Mouse (Mus musculus) midbrain, embryonic 16.5 days (tissue): ENCODE data around the gene Egfl7. TPM values are rescaled to one million over a fixed set of nuclear protein-coding genes. Genes with fewer than 3 reads are reported as not detected.

ENCODE experiments used
- ATAC-seq: fragments of 200-750 bp; cut with Nextera tagmentation; 2 replicates; pipeline ENCODE4 v1.8.0; 2017; ENCODE audit warnings: moderate TSS enrichment
- H3K27ac ChIP-seq: fragments of 300-500 bp; sonication (generic); 2 replicates; pipeline ENCODE4 v1.5.1; 2014; ENCODE audit warnings: mild to moderate bottlenecking, low read length, mixed read lengths
- H3K27me3 ChIP-seq: fragments of 300-500 bp; sonication (generic); 2 replicates; pipeline ENCODE4 v1.6.1; 2014; ENCODE audit warnings: low read depth, low read length, mixed read lengths; ENCODE audit not compliant: control insufficient read depth, insufficient read depth
- H3K36me3 ChIP-seq: fragments of 300-500 bp; sonication (generic); 2 replicates; pipeline ENCODE4 v1.6.1; 2014; ENCODE audit warnings: mild to moderate bottlenecking, low read length, moderate library complexity, mixed read lengths; ENCODE audit not compliant: control insufficient read depth, insufficient read depth
- H3K4me1 ChIP-seq: fragments of 300-500 bp; sonication (generic); 2 replicates; pipeline ENCODE4 v1.6.1; 2014; ENCODE audit warnings: mild to moderate bottlenecking, low read length, mixed read lengths; ENCODE audit not compliant: control insufficient read depth, insufficient read depth
- H3K4me2 ChIP-seq: fragments of 300-500 bp; sonication (generic); 2 replicates; pipeline ENCODE4 v1.6.1; 2014; ENCODE audit warnings: mild to moderate bottlenecking, low read length, mixed read lengths
- H3K4me3 ChIP-seq: fragments of 300-500 bp; sonication (generic); 2 replicates; pipeline ENCODE4 v1.5.1; 2014; ENCODE audit warnings: low read depth, mild to moderate bottlenecking, low read length, moderate library complexity, mixed read lengths
- H3K9ac ChIP-seq: fragments of 300-500 bp; sonication (generic); 2 replicates; pipeline ENCODE4 v1.6.1; 2014; ENCODE audit warnings: low read depth, low read length, mixed read lengths
- H3K9me3 ChIP-seq: fragments of 300-500 bp; sonication (generic); replicated peaks from 2 replicates; pipeline ENCODE4 v1.6.1; 2014; ENCODE audit warnings: mild to moderate bottlenecking, low read length, mixed read lengths; ENCODE audit not compliant: control insufficient read depth, poor library complexity, severe bottlenecking
- WGBS: fragments of 180-500 bp; shearing (Covaris S2); extraction: QIAGEN DNeasy Blood & Tissue Kit; methylation state at CpG from one replicate; pipeline ENCODE4 v1.1.7; 2014; 5-methylcytosine and 5-hydroxymethylcytosine counted together
- polyA plus RNA-seq: library from polyadenylated mRNA; unstranded; fragments of >200 nt; fragmentation: Nextera tagmentation; extraction: Ambion mirVana; gene quantifications from 2 replicates; pipeline ENCODE4 v1.2.1, GENCODE M21; 2015

The Egfl7 gene
- 62.0 and 64.4 TPM in 2 replicates for polyA plus RNA-seq

DNA sequence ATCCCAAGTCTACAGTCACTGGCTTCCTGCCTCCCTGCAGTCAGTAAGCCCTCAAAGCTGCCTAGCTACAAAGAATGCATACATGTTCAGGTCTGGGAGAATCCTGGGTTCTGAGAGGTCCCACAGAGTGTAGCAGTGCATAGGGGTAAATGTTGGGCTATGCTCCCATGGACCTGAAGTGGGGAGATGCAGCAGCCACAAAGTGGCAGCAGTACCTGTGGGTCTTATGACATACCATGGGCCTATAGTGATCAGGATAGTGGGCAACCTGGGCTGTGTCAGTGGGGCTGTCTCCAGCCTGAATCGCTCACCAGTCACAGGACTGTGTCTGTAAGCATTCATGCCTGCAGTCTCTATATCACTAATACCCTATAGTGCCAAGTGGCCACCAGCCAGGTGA, at the start of gene Egfl7:
Gene Egfl7, plus strand, starts transcription at position 301 of the 400 bp plus-strand sequence.
- Histone ChIP-seq H3K9ac (no peak within 1 kb of the TSS; the same call in 1 of the 2 replicates), H3K4me3 (no peak within 1 kb of the TSS), H3K27ac (no peak within 1 kb of the TSS), H3K36me3 (no peaks in the 10 kb centered on the region), H3K9me3 (no peaks in the 10 kb centered on the region), H3K4me2 (no peak within 1 kb of the TSS), H3K4me1 (no peaks in the 10 kb centered on the region), H3K27me3 (no peaks in the 10 kb centered on the region)
- ATAC-seq: no peak
- 94% methylated on average over 1 of the region's 1 CpGs for WGBS

- Histone ChIP-seq H3K4me3 (no peak overlapping the region), H3K4me2 (no peak overlapping the region), H3K4me1 (peaks cover 2% of the 10 kb centered on the region; the same call in 1 of the 2 replicates), H3K27me3 (no peaks in the 10 kb centered on the region), H3K27ac (no peak overlapping the region), H3K36me3 (no peaks in the 10 kb centered on the region), H3K9ac (no peak overlapping the region), H3K9me3 (no peaks in the 10 kb centered on the region)
- WGBS: 62% methylated on average over 6 of the region's 6 CpGs
- ATAC-seq: no peak
These were observed 48.0 kb upstream of the Egfl7 start for GRCm38 (mm10) chr2:26531829-26532228.

DNA sequence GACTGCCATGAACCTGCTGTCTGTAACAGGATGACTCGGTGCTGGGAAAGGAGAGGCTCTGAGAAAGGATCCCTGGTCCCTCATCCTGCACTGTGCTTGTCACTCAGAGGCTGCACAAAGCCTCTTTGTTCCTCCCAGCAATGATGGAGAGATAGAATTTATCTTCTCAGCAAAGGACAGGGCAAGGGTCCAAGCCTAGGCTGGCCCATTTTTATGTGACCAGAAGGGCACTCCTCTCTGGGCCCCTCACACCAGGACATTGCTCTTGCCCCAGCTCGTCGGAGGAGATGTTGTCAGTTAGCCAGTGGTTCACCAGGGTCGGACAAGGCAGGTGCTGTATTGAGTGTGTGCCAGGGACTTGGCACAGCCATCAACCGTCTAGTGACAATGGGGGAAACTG, 46.6 kb upstream of the Egfl7 start:
- Histone ChIP-seq H3K36me3 (no peaks in the 10 kb centered on the region), H3K27ac (peak overlapping the region; percentile 61), H3K9ac (peak overlapping the region; percentile 3; the same call in 1 of the 2 replicates), H3K4me3 (no peak overlapping the region), H3K27me3 (no peaks in the 10 kb centered on the region), H3K9me3 (no peaks in the 10 kb centered on the region), H3K4me1 (peaks cover 2% of the 10 kb centered on the region; the same call in 1 of the 2 replicates), H3K4me2 (no peak overlapping the region)
- ATAC-seq: peak; percentile 33
- WGBS: 23% methylated on average over 5 of the region's 5 CpGs

GRCm38 (mm10) chr2:26534161-26534560, 45.7 kb upstream of the Egfl7 start:
- Histone ChIP-seq H3K27ac (peak overlapping the region; percentile 61), H3K36me3 (no peaks in the 10 kb centered on the region), H3K9me3 (no peaks in the 10 kb centered on the region), H3K27me3 (no peaks in the 10 kb centered on the region), H3K9ac (no peak overlapping the region), H3K4me2 (no peak overlapping the region), H3K4me3 (no peak overlapping the region), H3K4me1 (peaks cover 2% of the 10 kb centered on the region; the same call in 1 of the 2 replicates)
- 51% methylated on average over 3 of the region's 3 CpGs for WGBS
- no peak for ATAC-seq

DNA sequence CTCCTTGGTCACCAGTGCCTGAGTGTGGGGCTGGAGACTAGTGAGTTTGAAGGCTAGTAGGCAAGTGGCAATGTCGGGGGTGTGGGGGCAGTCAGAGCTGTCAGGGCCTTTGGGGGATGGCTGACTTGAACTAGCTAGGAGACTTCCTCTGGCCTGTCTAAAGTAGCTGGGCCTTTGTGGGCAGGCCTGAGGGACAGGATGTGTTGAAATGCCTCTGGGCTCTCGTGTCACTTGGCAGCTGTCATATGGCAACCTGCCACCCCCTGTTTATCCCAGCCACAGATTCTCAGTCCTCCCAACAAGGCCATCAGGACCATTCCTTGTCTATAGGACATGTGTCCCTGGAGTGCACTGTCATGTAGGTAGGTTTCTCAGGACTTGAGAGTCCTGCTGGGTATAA, 45.2 kb upstream of the Egfl7 start:
- Histone ChIP-seq H3K4me3 (no peak overlapping the region), H3K27ac (no peak overlapping the region), H3K27me3 (no peaks in the 10 kb centered on the region), H3K4me2 (no peak overlapping the region), H3K36me3 (no peaks in the 10 kb centered on the region), H3K9me3 (no peaks in the 10 kb centered on the region), H3K4me1 (peaks cover 2% of the 10 kb centered on the region; the same call in 1 of the 2 replicates), H3K9ac (no peak overlapping the region)
- ATAC-seq: no peak
- WGBS: 77% methylated on average over 2 of the region's 2 CpGs

DNA sequence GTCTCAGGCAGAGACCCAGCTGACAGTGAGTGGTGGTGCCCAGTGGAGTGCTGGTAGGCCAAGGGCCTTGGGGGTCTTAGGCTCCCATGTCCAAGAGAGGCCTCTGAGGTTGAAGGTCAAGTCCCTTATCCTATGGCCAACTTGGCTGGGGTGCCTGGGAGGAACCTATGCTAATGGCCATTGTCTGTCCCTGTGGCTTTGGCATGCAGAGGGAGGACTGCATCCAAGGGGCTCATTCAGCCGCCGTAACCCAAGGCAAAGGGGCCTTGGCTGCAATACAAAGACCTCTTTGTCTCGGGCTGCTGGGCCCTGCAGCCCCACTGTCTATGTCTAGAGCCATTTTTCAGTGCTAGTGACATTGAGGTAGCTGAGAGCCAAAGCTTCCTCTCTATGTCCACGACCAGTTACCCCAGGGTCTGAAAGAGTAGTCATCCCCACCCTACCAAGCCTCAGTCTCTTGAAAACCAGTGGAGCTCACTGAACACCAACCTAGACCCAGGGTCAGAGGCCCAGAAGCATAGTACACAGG, 44.2 kb upstream of the Egfl7 start:
- no peak overlapping the region for H3K4me2 ChIP-seq
- H3K9me3 ChIP-seq: no peaks in the 10 kb centered on the region
- ATAC-seq: peak; percentile 59; the same call in 1 of the 2 replicates
- no peak overlapping the region for H3K9ac ChIP-seq
- H3K27ac ChIP-seq: peak overlapping the region; percentile 62
- 20% methylated on average over 4 of the region's 4 CpGs for WGBS
- peaks cover 3% of the 10 kb centered on the region; the same call in 1 of the 2 replicates for H3K4me1 ChIP-seq
- no peak overlapping the region for H3K4me3 ChIP-seq
- no peaks in the 10 kb centered on the region for H3K27me3 ChIP-seq
- no peaks in the 10 kb centered on the region for H3K36me3 ChIP-seq

DNA sequence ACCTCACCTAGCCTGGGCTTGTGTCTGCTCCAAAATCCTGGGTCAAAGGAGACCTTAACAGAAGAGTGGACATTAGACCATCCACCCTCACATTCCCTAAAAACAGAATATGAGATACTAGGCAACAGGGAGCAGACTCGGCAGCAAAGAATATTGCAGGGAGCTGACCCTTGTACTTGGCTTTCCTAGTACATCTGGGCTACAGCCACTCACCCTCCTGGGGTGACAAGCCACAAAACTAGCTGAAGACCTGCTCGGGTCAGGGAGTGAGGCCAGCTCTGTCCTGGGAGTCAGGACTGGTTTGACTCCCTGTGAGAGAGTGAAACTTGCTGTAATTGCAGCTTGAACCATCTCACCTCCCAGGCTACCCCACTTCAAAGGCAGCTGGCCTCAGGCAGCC, 40.3 kb upstream of the Egfl7 start:
- Histone ChIP-seq H3K27me3 (no peaks in the 10 kb centered on the region), H3K36me3 (no peaks in the 10 kb centered on the region), H3K4me3 (no peak overlapping the region), H3K9ac (no peak overlapping the region), H3K9me3 (no peaks in the 10 kb centered on the region), H3K27ac (no peak overlapping the region), H3K4me2 (no peak overlapping the region), H3K4me1 (peaks cover 5% of the 10 kb centered on the region; the same call in 1 of the 2 replicates)
- ATAC-seq: no peak
- WGBS: 75% methylated on average over 2 of the region's 2 CpGs

DNA sequence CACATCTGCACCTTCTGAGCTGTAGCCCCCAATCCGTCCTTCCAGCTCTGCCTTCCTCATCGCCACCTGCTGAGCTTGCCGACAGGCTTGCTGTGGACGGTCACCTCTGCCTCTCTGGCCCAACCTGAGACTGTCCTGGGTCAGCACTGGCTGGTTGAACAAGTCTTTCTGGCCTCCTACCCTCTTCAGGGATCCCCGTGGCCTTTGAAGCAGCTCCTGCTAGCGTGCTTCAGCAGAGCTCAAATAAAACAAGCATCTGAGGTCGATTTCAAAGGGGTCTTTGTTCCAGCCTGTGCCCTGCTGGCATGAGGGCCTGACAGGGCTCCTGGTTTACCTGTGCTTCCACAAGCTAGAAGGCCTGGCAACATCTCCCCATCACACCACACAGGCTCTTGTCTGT, 39.1 kb upstream of the Egfl7 start:
- no peak overlapping the region for H3K4me3 ChIP-seq
- H3K27me3 ChIP-seq: no peaks in the 10 kb centered on the region
- WGBS: 26% methylated on average over 7 of the region's 7 CpGs
- no peak overlapping the region for H3K4me2 ChIP-seq
- peaks cover 5% of the 10 kb centered on the region; the same call in 1 of the 2 replicates for H3K4me1 ChIP-seq
- H3K36me3 ChIP-seq: no peaks in the 10 kb centered on the region
- ATAC-seq: no peak
- H3K9ac ChIP-seq: no peak overlapping the region
- H3K27ac ChIP-seq: peak overlapping the region; percentile 22; the same call in 1 of the 2 replicates
- H3K9me3 ChIP-seq: no peaks in the 10 kb centered on the region

DNA sequence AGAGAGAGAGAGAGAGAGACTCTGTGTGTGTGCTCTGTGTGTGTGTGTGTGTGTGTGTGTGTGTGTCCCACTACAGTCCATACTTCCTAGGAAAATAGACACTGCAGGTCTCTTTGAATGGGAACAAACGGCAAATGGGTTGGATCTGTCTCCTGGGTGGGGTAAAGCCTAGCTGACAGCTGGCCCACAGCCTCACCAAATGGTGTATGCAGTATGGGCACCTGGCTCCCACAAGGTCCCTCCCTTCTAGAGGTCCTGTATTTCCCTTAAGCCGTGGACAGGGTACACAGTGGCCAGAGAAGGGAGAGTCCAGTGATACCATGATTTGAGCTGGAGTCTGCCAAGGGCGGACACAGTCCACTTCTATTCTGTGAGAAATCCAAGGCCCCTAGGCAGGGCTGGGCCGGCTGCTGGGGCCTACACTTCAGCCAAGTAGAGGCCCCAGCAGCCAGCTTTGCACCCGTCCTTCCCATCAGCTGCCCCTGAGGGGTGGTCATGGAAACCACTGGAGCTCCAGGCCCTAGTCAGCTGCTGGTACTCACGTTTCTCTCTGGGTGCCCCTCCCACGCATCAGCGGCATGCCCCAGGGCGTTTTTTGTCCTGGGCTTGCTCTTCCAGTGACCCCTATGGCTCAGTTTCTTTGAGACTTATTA, 38.4 kb upstream of the Egfl7 start:
- no peaks in the 10 kb centered on the region for H3K9me3 ChIP-seq
- H3K27me3 ChIP-seq: no peaks in the 10 kb centered on the region
- WGBS: 34% methylated on average over 9 of the region's 9 CpGs
- H3K9ac ChIP-seq: no peak overlapping the region; the same call in 1 of the 2 replicates
- H3K4me2 ChIP-seq: no peak overlapping the region
- H3K27ac ChIP-seq: no peak overlapping the region
- no peak for ATAC-seq
- H3K36me3 ChIP-seq: no peaks in the 10 kb centered on the region
- H3K4me3 ChIP-seq: no peak overlapping the region
- peaks cover 5% of the 10 kb centered on the region; the same call in 1 of the 2 replicates for H3K4me1 ChIP-seq
